In the genomic region with DNA sequence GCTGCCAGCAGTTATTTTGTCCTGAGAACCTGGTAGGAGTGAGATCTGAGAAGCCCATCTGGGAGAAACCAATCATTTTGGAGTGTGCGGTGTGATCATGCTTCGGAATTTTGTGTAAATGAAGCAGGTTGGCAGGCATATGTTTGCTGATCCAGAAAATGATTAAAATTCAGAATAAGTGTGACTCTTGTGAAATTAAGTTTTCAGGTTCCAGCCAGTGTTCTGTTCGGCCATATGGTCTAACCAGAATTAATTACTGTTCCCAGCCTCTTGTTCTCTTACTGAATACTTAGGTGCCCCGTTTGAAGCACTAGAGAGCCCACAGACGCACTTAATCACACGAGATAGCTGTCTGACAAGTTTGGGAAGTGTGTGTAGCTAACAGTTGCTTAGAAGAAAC, we compare ENCODE assay signal across 29 mouse cellular contexts. TPM values are rescaled to one million over a fixed set of nuclear protein-coding genes. Genes with fewer than 3 reads are reported as not detected.
A peak's percentile ranks its signal among the peaks of the same experiment; 100 is the strongest.
DNase-seq lines count a peak whose midpoint lies in the region; ATAC-seq and TF ChIP-seq lines count a peak whose summit lies in the region.
"Had no signal": no experiment of that assay in that cellular context is flagged by ENCODE, and none has a peak within 500 bp of the region (broad histone marks: within the 10 kb centered on the region; RNA-seq: fewer than 3 reads in every experiment).

No protein-coding gene starts in this region.

- no peak overlapping the region for H3K4me2 ChIP-seq in intestine, embryonic 14.5 days (ENCODE audit: low read length)
- H3K4me2 ChIP-seq in intestine, postnatal 0 days (replicated peaks; ENCODE audit: low read depth) = no peak overlapping the region
- no peak overlapping the region for H3K4me2 ChIP-seq in midbrain, postnatal 0 days (ENCODE audit: low read depth, low read length, poor library complexity, severe bottlenecking)
- H3K4me2 ChIP-seq: heart, embryonic 12.5 days; hindbrain, embryonic 14.5 days; limb, embryonic 12.5 days; liver, embryonic 15.5 days; lung, embryonic 14.5 days; neural tube, embryonic 12.5 days had no signal

- TF ChIP-seq CTCF in intestine, postnatal 0 days (IDR thresholded peaks at IDR 0.05; ENCODE audit: low read depth) = no peak
- TF ChIP-seq CTCF in layer of hippocampus, adult 2 months (conservative IDR thresholded peaks at IDR 0.05) = no peak
- TF ChIP-seq CTCF in midbrain, postnatal 0 days (IDR thresholded peaks at IDR 0.05) = no peak

- no peaks in the 10 kb centered on the region; the same call in 1 of the 2 replicates for H3K4me1 ChIP-seq in intestine, embryonic 14.5 days (replicated peaks; ENCODE audit: control insufficient read depth, insufficient read depth, low read length)
- no peaks in the 10 kb centered on the region for H3K4me1 ChIP-seq in intestine, postnatal 0 days (replicated peaks; ENCODE audit: control insufficient read depth, insufficient read depth, low read length)
- H3K4me1 ChIP-seq in midbrain, postnatal 0 days (ENCODE audit: insufficient read depth, low read length) = no peaks in the 10 kb centered on the region
- H3K4me1 ChIP-seq: limb, embryonic 12.5 days; liver, embryonic 15.5 days; neural tube, embryonic 12.5 days had no signal

- H3K9ac ChIP-seq in intestine, embryonic 14.5 days (ENCODE audit: low read length) = no peak overlapping the region
- H3K9ac ChIP-seq in intestine, postnatal 0 days (ENCODE audit: low read depth, low read length) = no peak overlapping the region
- no peak overlapping the region for H3K9ac ChIP-seq in midbrain, postnatal 0 days (replicated peaks; ENCODE audit: low read length, poor library complexity, severe bottlenecking)
- H3K9ac ChIP-seq: heart, embryonic 12.5 days; hindbrain, embryonic 14.5 days; limb, embryonic 12.5 days; liver, embryonic 15.5 days; lung, embryonic 14.5 days; neural tube, embryonic 12.5 days had no signal

- WGBS in intestine, embryonic 14.5 days = 49% methylated on average over 6 of the region's 6 CpGs
- WGBS in intestine, postnatal 0 days = 51% methylated on average over 6 of the region's 6 CpGs
- WGBS in midbrain, postnatal 0 days = 58% methylated on average over 6 of the region's 6 CpGs

- no peaks in the 10 kb centered on the region for H3K9me3 ChIP-seq in intestine, embryonic 14.5 days (ENCODE audit: control insufficient read depth, low read length)
- H3K9me3 ChIP-seq in intestine, postnatal 0 days (ENCODE audit: control insufficient read depth) = no peaks in the 10 kb centered on the region
- no peaks in the 10 kb centered on the region for H3K9me3 ChIP-seq in midbrain, postnatal 0 days (ENCODE audit: low read length)
- H3K9me3 ChIP-seq: heart, embryonic 12.5 days; limb, embryonic 12.5 days; liver, embryonic 15.5 days; midbrain, embryonic 10.5 days; neural tube, embryonic 12.5 days had no signal

- no peak for ATAC-seq in intestine, embryonic 14.5 days (replicated peaks; ENCODE audit: low FRiP score, low TSS enrichment, low read depth)
- no peak for ATAC-seq in intestine, postnatal 0 days
- ATAC-seq in midbrain, postnatal 0 days (ENCODE audit: low FRiP score) = no peak
- ATAC-seq in megakaryocyte-erythroid progenitor cell, adult 5-6 weeks (replicated peaks; ENCODE audit: low FRiP score, low TSS enrichment, poor library complexity, severe bottlenecking) = no peak
- ATAC-seq: CD4-positive, CD25-positive, alpha-beta regulatory T cell, adult 4 months; inflammation-experienced regulatory T-cells, adult 6 months; midbrain, embryonic 16.5 days had no signal

- no peak overlapping the region for H3K27ac ChIP-seq in intestine, embryonic 14.5 days (ENCODE audit: low read depth)
- H3K27ac ChIP-seq in intestine, postnatal 0 days (ENCODE audit: low read depth, low read length) = no peak overlapping the region
- 0 out of 2 replicates have a peak overlapping the region, but pooled peaks have one; percentile 18 for H3K27ac ChIP-seq in layer of hippocampus, adult 2 months
- H3K27ac ChIP-seq in midbrain, postnatal 0 days (ENCODE audit: low read depth, low read length) = no peak overlapping the region
- H3K27ac ChIP-seq: gastrocnemius, adult 2 months; heart, adult 2 months; hindbrain, embryonic 14.5 days; limb, embryonic 12.5 days; liver, embryonic 15.5 days; midbrain, embryonic 10.5 days; neural tube, embryonic 12.5 days had no signal

- peak; percentile 34 for DNase-seq in intestine, embryonic 14.5 days (ENCODE audit: low spot score)
- peak; percentile 2 to 9 for DNase-seq in right cerebral cortex, adult 2 months (ENCODE audit: low spot score in 2 of 2)
- DNase-seq in right cerebral cortex, postnatal 4 days = no peak
- peak; percentile 42 to 76 for DNase-seq in layer of hippocampus, adult 2 months (ENCODE audit: low spot score in 2 of 2)
- DNase-seq in telencephalon, adult 2 months (ENCODE audit: low read depth, low spot score) = peak; percentile 50
- no peak for DNase-seq in midbrain, postnatal 0 days (ENCODE audit: low spot score)
- DNase-seq: adrenal gland, postnatal 25 days; cerebellum, adult 8-10 months; cerebellum, postnatal 25 days; gastrocnemius, adult 2 months; gastrocnemius, postnatal 36 days; heart, adult 2 months; heart, postnatal 4 days; kidney, adult 2 months; kidney, postnatal 36 days; lung, embryonic 14.5 days; lung, postnatal 14 days had no signal

- H3K27me3 ChIP-seq in intestine, embryonic 14.5 days (replicated peaks; ENCODE audit: control insufficient read depth, insufficient read depth, low read length) = no peaks in the 10 kb centered on the region
- no peaks in the 10 kb centered on the region; the same call in 1 of the 2 replicates for H3K27me3 ChIP-seq in intestine, postnatal 0 days (replicated peaks; ENCODE audit: control insufficient read depth, insufficient read depth, low read length)
- H3K27me3 ChIP-seq in midbrain, postnatal 0 days (ENCODE audit: insufficient read depth, low read length) = no peaks in the 10 kb centered on the region
- H3K27me3 ChIP-seq: neural tube, embryonic 12.5 days had no signal

- H3K36me3 ChIP-seq in intestine, embryonic 14.5 days (ENCODE audit: control insufficient read depth, insufficient read depth, low read length) = no peaks in the 10 kb centered on the region
- no peaks in the 10 kb centered on the region for H3K36me3 ChIP-seq in intestine, postnatal 0 days (ENCODE audit: control insufficient read depth, insufficient read depth)
- no peaks in the 10 kb centered on the region for H3K36me3 ChIP-seq in midbrain, postnatal 0 days (ENCODE audit: insufficient read depth, low read length)
- H3K36me3 ChIP-seq: heart, embryonic 12.5 days; limb, embryonic 12.5 days; liver, embryonic 15.5 days; midbrain, embryonic 10.5 days; neural tube, embryonic 12.5 days had no signal

- no peak overlapping the region for H3K4me3 ChIP-seq in intestine, embryonic 14.5 days (ENCODE audit: low read depth, low read length)
- H3K4me3 ChIP-seq in intestine, postnatal 0 days (ENCODE audit: low read depth, low read length) = no peak overlapping the region
- no peak overlapping the region for H3K4me3 ChIP-seq in layer of hippocampus, adult 2 months
- no peak overlapping the region for H3K4me3 ChIP-seq in midbrain, postnatal 0 days (ENCODE audit: low read depth, low read length)
- H3K4me3 ChIP-seq: gastrocnemius, adult 2 months; heart, adult 2 months; heart, embryonic 12.5 days; limb, embryonic 12.5 days; liver, embryonic 15.5 days; midbrain, embryonic 10.5 days; myocyte; neural tube, embryonic 12.5 days had no signal

RNA-seq across cellular contexts. Expression of a gene that starts 36.6 kb away (rescaled TPM):
- 0.87 and 1.7 TPM in 2 replicates for polyA plus RNA-seq in intestine, embryonic 14.5 days (2014; fragmentation: Nextera tagmentation; extraction: Ambion mirVana)
- 0.46 and 0.52 TPM in 2 replicates for polyA plus RNA-seq in intestine, postnatal 0 days (2015; fragmentation: Nextera tagmentation; extraction: Ambion mirVana)
- total RNA-seq in layer of hippocampus, adult 2 months (2021) = 1 to 10 TPM; 1.0 to 1.2 TPM
- 1.0 and 2.8 TPM in 2 replicates for total RNA-seq in midbrain, postnatal 0 days (2014; rRNA removed)
- polyA plus RNA-seq in midbrain, postnatal 0 days (2015; fragmentation: Nextera tagmentation; extraction: Ambion mirVana) = 2.0 and 3.2 TPM in 2 replicates
- total RNA-seq in megakaryocyte-erythroid progenitor cell, adult 5-6 weeks (2014; fragmentation: Nextera tagmentation) = 2.7 and 11.3 TPM in 2 replicates
- 3.7 TPM in 1 of 2 replicates, not detected in the other for total RNA-seq in megakaryocyte-erythroid progenitor cell, adult 5-6 weeks (2017)
- total RNA-seq: gastrocnemius, adult 2 months had no signal

Comparison
In these comparisons a context has a peak if more than half of its experiments do, and no peak if none do; other contexts are left out.
1. DNase-seq: peak in intestine, embryonic 14.5 days (single experiment), right cerebral cortex, adult 2 months (2 of 2), layer of hippocampus, adult 2 months (2 of 2) and telencephalon, adult 2 months (single experiment); none in right cerebral cortex, postnatal 4 days (single experiment) and midbrain, postnatal 0 days (single experiment).